Mouse (Mus musculus) liver, embryonic 13.5 days (tissue): ENCODE measurements around the gene Olfr782. TPM values are rescaled to one million over a fixed set of nuclear protein-coding genes. Genes with fewer than 3 reads are reported as not detected.
"Not testable (repeated sequence)": the region's sequence is repeated elsewhere in the genome, so short reads cannot be mapped to it uniquely, and the experiment has no call there.

Experiments
- ATAC-seq: fragments of 200-750 bp; cut with Nextera tagmentation; 2 replicates; pipeline ENCODE4 v1.8.0; 2017; ENCODE audit warnings: low read depth, mild to moderate bottlenecking, moderate number of reproducible peaks, moderate library complexity
- DNase-seq: peaks from one replicate; pipeline ENCODE4 v3.0.0; 2022
- H3K27ac ChIP-seq: fragments of 300-500 bp; sonication (generic); 2 replicates; pipeline ENCODE4 v1.5.1; 2015; ENCODE audit warnings: moderate library complexity, mild to moderate bottlenecking, inconsistent platforms
- H3K27me3 ChIP-seq: fragments of 300-500 bp; sonication (generic); 2 replicates; pipeline ENCODE4 v1.6.1; 2015; ENCODE audit warnings: mild to moderate bottlenecking, inconsistent platforms
- H3K36me3 ChIP-seq: fragments of 300-500 bp; sonication (generic); 2 replicates; pipeline ENCODE4 v1.6.1; 2015; ENCODE audit warnings: mild to moderate bottlenecking, inconsistent platforms
- H3K4me1 ChIP-seq: fragments of 300-500 bp; sonication (generic); replicated peaks from 2 replicates; pipeline ENCODE4 v1.6.1; 2015; ENCODE audit warnings: inconsistent platforms
- H3K4me2 ChIP-seq: fragments of 300-500 bp; sonication (generic); 2 replicates; pipeline ENCODE4 v1.6.1; 2015; ENCODE audit warnings: inconsistent platforms, mild to moderate bottlenecking, moderate library complexity
- H3K4me3 ChIP-seq: fragments of 300-500 bp; sonication (generic); replicated peaks from 2 replicates; pipeline ENCODE4 v1.5.1; 2015; ENCODE audit warnings: mild to moderate bottlenecking, inconsistent platforms
- H3K9ac ChIP-seq: fragments of 300-500 bp; sonication (generic); 2 replicates; pipeline ENCODE4 v1.6.1; 2015; ENCODE audit warnings: mild to moderate bottlenecking, inconsistent platforms
- H3K9me3 ChIP-seq: fragments of 300-500 bp; sonication (generic); replicated peaks from 2 replicates; pipeline ENCODE4 v1.6.1; 2016; ENCODE audit warnings: inconsistent platforms
- WGBS: fragments of 180-500 bp; shearing (Covaris S2); methylation state at CpG from one replicate; pipeline ENCODE4 v1.1.7; 2015; ENCODE audit not compliant: insufficient replicate concordance; 5-methylcytosine and 5-hydroxymethylcytosine counted together
- polyA plus RNA-seq: library from polyadenylated mRNA; unstranded; fragments of >200 nt; fragmentation: Nextera tagmentation; extraction: Ambion mirVana; gene quantifications from 2 replicates; pipeline ENCODE4 v1.2.1, GENCODE M21; 2015

Gene Olfr782
- polyA plus RNA-seq: not detected in 2 replicates

DNA sequence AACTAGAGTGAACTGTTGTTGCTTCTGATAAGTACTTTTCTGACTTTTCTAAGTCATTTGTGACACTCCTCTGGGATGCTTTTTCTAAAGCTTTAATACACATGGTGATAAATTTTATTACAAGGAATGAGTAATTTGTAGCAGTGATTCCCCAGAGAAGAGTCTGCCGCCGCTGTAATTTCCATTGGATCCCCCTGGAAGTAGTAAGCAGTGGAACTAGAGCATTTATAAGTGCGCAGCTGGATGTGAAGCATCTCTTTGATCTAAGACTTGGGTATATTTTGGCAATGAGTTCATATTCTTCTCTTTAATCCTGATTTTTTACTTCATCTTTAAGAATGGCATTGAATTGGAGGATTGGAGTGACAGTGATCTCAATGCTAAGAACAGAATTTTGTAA is at the start of gene Olfr782:
TSS of gene Olfr782 (plus strand) at position 301 of the 400 bp plus-strand sequence.
- Histone ChIP-seq H3K4me1 (no peaks in the 10 kb centered on the region), H3K9ac (no peak within 1 kb of the TSS), H3K9me3 (no peaks in the 10 kb centered on the region), H3K4me3 (no peak within 1 kb of the TSS), H3K4me2 (no peak within 1 kb of the TSS), H3K27me3 (no peaks in the 10 kb centered on the region), H3K36me3 (no peaks in the 10 kb centered on the region), H3K27ac (no peak within 1 kb of the TSS)
- DNase-seq (no peak), ATAC-seq (no peak)
- 66% methylated on average over 3 of the region's 3 CpGs for WGBS

DNA sequence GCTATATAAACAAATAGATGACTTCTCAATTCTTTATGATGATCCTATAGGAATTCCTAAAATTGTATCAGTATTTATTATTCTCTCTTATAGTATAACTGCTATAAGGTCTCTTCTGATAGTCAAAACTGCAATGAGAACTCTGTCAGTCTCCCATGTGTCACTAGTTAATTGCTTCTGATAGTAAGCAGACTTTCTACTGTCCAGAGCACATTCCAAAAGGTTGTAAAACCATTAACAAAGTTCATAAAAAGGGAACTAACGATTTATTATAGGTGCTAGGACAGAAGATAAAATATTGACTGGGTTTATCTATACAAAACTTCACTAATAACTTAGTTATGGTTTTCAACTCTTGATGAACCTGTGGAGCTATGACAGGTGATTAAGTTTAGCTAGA is 35.7 kb upstream of the Olfr782 start:
- H3K27ac ChIP-seq, H3K4me2 ChIP-seq, ATAC-seq, DNase-seq, H3K27me3 ChIP-seq, H3K9ac ChIP-seq, H3K36me3 ChIP-seq, H3K4me1 ChIP-seq, H3K4me3 ChIP-seq, H3K9me3 ChIP-seq: not testable (repeated sequence)
- WGBS: 24% methylated on average over 1 of the region's 1 CpGs

DNA sequence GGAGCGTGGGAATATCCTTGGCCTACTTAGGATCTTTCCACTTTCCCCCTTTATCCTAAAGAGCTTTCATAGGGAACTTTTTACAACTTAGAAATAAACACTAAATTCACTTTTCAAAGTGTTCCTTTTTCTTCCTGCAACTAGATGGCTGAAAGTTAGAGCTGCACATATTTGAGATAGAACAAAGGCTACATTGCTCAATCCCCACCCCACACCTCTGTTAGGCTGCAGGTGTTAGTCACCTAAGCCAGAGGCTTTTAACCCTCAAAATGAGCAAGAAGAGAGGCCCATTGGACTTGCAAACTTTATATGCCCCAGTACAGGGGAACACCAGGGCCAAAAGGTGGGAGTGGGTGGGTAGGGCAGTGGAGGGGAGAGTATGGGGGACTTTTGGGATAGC is 35.1 kb upstream of the Olfr782 start:
- H3K4me3 ChIP-seq, H3K4me1 ChIP-seq, H3K27ac ChIP-seq, ATAC-seq, H3K27me3 ChIP-seq, H3K9ac ChIP-seq, H3K9me3 ChIP-seq, H3K36me3 ChIP-seq, DNase-seq, H3K4me2 ChIP-seq: not testable (repeated sequence)
- no CpG with 5 or more reads among the region's 1 CpGs for WGBS

DNA sequence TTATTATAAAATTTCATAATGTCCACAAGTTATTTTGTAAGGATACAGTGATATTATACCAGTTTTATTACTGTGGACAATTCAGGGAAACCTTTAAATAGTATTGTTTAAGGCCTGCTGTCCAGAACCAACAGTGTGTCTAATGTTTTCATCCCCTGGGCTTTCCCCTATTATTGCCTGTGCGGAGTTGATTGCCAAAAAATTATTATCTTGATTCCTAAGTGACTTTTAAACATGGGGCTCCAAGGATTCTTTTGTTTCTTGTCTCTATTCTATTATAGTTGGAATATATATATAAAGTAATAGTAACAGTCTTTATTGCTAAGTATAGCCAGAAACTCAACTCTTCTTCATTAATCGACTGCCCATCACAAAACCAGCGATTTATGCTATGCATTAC is 30.8 kb upstream of the Olfr782 start, which contains the start of gene Olfr780:
TSS of gene Olfr780 (plus strand) at position 301 of the 400 bp plus-strand sequence.
- H3K27me3 ChIP-seq: no peaks in the 10 kb centered on the region
- no peaks in the 10 kb centered on the region for H3K36me3 ChIP-seq
- no peak for DNase-seq
- no peaks in the 10 kb centered on the region for H3K9me3 ChIP-seq
- no peaks in the 10 kb centered on the region for H3K4me1 ChIP-seq
- 64% methylated on average over 3 of the region's 3 CpGs for WGBS
- no peak within 1 kb of the TSS for H3K9ac ChIP-seq
- H3K4me3 ChIP-seq: no peak within 1 kb of the TSS
- ATAC-seq: no peak
- H3K27ac ChIP-seq: no peak within 1 kb of the TSS
- H3K4me2 ChIP-seq: no peak within 1 kb of the TSS

DNA sequence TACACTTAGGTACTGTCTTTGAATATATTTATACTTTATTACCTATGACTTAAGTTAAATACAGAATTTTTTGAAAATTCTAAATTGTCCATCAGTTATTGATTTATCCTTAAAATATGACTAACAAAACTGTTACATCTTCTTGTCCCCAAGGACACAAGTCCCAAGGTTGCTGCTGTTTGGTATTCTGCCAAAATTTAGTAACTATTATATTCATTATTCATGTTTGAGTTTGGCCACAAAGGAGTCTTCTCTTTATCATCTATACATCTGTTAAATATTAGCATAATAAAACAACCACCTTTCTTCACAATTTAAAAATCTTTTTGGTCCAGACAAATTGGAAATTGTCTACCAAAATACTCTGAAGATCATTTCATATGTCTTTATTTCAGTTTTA is 20.1 kb upstream of the Olfr782 start, which contains the start of gene Olfr781:
TSS of gene Olfr781 (plus strand) at position 301 of the 400 bp plus-strand sequence.
- DNase-seq: no peak
- no peaks in the 10 kb centered on the region for H3K4me1 ChIP-seq
- H3K27me3 ChIP-seq: no peaks in the 10 kb centered on the region
- H3K27ac ChIP-seq: no peak within 1 kb of the TSS
- no peaks in the 10 kb centered on the region for H3K9me3 ChIP-seq
- H3K36me3 ChIP-seq: no peaks in the 10 kb centered on the region
- no peak within 1 kb of the TSS for H3K4me2 ChIP-seq
- H3K4me3 ChIP-seq: no peak within 1 kb of the TSS
- no peak within 1 kb of the TSS for H3K9ac ChIP-seq
- ATAC-seq: no peak

DNA sequence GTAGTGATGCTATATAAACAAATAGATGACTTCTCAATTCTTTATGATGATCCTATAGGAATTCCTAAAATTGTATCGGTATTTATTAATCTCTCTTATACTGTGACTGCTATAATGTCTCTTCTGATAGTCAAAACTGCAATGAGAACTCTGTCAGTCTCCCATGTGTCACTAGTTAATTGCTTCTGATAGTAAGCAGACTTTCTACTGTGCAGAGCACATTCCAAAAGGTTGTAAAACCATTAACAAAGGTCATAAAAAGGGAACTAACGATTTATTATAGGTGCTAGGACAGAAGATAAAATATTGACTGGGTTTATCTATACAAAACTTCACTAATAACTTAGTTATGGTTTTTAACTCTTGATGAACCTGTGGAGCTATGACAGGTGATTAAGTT is 3.8 kb downstream of the Olfr782 start:
- H3K9ac ChIP-seq, DNase-seq, H3K4me2 ChIP-seq, H3K27me3 ChIP-seq, H3K4me1 ChIP-seq, H3K9me3 ChIP-seq, H3K36me3 ChIP-seq, H3K27ac ChIP-seq, H3K4me3 ChIP-seq, ATAC-seq: not testable (repeated sequence)
- 50% methylated on average over 2 of the region's 2 CpGs for WGBS

DNA sequence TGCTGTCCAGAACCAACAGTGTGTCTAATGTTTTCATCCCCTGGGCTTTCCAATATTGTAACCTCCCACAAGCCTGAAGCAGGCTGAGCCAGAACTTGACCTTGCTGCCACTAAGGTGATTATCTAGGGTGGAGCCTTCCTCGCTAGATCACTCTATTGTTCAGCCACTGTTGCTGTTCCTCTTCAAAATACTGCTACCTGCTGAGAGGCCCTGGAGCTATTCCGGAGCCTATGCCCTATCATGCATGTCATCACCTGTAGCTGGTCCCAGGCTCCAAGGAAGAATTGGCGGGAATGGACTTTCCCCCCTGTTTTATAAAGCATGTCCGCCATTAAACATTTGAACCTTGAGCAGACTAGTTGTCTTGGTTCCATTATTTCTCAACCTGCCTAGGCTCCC is 7.8 kb downstream of the Olfr782 start:
- H3K9ac ChIP-seq, H3K4me3 ChIP-seq, H3K4me2 ChIP-seq, ATAC-seq, H3K27me3 ChIP-seq, H3K36me3 ChIP-seq, DNase-seq, H3K27ac ChIP-seq, H3K9me3 ChIP-seq, H3K4me1 ChIP-seq: not testable (repeated sequence)
- 61% methylated on average over 4 of the region's 4 CpGs for WGBS

DNA sequence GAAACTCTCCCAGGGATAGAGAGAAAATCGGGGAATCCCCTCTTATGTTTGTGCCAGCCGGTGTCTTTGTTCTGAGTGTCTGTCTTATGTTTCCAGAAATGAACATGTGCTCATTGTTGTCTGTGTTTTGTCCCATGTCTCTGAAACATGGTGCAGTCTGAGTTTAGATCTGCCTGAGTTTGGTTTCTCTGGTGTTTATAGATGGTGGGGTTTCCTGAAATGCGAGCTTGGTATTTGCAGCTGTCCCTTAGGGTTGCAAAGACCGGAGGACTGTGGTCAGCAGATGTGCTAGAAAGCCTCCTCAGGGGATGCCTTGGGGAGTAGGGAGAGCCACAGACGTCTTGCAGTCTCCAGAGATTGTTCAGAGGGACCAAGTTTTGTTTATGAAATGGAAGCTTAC is 8.7 kb downstream of the Olfr782 start:
- H3K4me3 ChIP-seq: no peak overlapping the region
- H3K9ac ChIP-seq: no peak overlapping the region
- H3K27ac ChIP-seq: no peak overlapping the region
- DNase-seq (no peak), ATAC-seq (no peak)
- H3K27me3 ChIP-seq: no peaks in the 10 kb centered on the region
- no peaks in the 10 kb centered on the region for H3K4me1 ChIP-seq
- WGBS: 63% methylated on average over 5 of the region's 5 CpGs
- no peaks in the 10 kb centered on the region for H3K36me3 ChIP-seq
- no peak overlapping the region for H3K4me2 ChIP-seq
- no peaks in the 10 kb centered on the region; the same call in 1 of the 2 replicates for H3K9me3 ChIP-seq

DNA sequence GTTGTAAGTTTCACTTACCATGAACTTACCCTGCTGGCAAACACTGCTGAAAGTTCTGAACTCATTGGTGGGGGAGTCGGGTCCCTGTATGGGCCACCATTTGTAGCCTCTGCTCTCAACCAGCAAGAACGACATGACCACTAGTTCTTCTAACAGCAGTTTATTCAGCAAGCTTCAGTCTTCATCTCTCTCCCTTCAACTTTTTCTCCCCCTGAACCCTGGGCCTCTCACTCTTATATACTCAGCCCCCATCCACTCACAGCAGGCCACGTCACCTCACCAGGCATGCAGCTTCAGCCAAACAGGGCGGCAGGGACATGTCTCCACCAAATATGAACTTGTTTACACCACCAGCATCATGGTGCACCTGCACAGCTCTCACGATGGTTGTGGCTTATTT is 25.4 kb downstream of the Olfr782 start:
- ATAC-seq, DNase-seq, H3K9me3 ChIP-seq, H3K4me3 ChIP-seq, H3K27me3 ChIP-seq, H3K9ac ChIP-seq, H3K4me1 ChIP-seq, H3K4me2 ChIP-seq, H3K36me3 ChIP-seq, H3K27ac ChIP-seq: not testable (repeated sequence)
- WGBS: 68% methylated on average over 5 of the region's 5 CpGs

DNA sequence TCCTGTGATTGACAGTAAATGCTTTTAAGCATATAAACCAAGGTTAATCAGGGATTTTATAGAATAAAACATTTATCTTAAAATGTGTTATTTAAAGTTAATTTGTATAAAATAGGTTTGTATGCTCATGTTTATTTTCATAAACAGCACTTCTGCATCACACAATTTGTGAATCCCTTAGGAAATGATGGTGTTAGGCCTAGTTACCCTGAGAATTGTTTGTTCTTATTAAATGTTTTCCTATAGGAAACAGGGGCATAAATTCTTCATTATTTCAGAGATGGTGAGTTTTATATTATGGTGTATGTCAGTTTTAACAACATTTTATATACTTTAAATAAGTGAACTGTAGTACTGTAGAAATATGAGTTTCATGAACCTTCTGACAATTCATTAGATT is 35.1 kb downstream of the Olfr782 start, which contains the start of gene Olfr784:
TSS of gene Olfr784 (plus strand) at position 301 of the 400 bp plus-strand sequence.
- DNase-seq: no peak
- Histone ChIP-seq H3K4me1 (no peaks in the 10 kb centered on the region), H3K27me3 (no peaks in the 10 kb centered on the region), H3K9ac (no peak within 1 kb of the TSS), H3K9me3 (no peaks in the 10 kb centered on the region), H3K4me3 (no peak within 1 kb of the TSS), H3K27ac (no peak within 1 kb of the TSS), H3K36me3 (no peaks in the 10 kb centered on the region), H3K4me2 (no peak within 1 kb of the TSS)
- no peak for ATAC-seq

DNA sequence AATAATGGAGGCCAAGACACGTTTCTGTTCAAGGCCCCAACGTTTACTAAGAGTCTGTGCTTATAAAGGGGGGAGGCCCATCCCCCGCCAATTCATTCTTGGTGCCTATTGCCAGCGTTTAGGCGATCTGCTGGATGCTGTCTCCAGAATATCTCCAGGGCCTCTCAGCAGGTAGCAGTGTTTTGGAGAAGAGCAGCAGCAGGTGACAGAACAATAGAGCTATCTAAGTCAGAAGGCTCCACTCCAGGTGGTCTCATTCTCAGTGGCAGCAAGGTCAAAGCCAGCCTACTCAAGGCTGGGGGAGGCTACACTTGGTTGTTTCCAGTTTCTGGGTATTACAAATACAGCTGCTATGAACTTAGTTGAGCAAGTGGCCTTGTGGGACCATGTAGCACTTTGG is 52.2 kb downstream of the Olfr782 start:
- ATAC-seq (no peak), DNase-seq (no peak)
- Histone ChIP-seq H3K27me3 (no peaks in the 10 kb centered on the region), H3K4me3 (no peak overlapping the region), H3K36me3 (no peaks in the 10 kb centered on the region), H3K27ac (no peak overlapping the region), H3K9ac (no peak overlapping the region), H3K9me3 (0 out of 2 replicates have a peak, but pooled peaks cover 3% of the 10 kb centered on the region), H3K4me2 (no peak overlapping the region), H3K4me1 (no peaks in the 10 kb centered on the region)
- WGBS: 44% methylated on average over 5 of the region's 5 CpGs
